Mouse (Mus musculus): ENCODE measurements around the gene Synm.

DNA sequence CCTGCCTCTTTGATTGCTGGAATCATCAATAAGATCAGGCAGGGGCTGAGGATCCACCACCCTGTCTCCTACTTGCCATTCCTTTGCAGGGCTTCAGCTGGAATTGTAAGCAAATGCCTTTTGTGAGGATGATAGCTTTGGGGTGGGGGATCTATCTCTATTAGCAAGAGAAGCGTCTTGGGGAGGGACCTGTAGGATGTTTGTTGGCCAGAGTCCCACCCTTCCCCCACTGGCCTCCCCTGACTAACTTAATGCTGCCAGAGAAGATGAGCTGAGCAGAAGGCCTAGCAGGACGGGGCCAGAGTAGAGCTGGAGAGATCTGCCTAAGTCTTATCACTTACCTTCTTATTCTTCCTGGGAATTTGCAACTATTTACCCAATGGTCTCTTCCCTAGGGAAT, 37.4 kb downstream of the Synm start:
- no peak for TF ChIP-seq CTCF (IDR thresholded peaks at IDR 0.05; ENCODE audit: borderline replicate concordance, extremely low read depth, insufficient read depth, insufficient read length)
- TF ChIP-seq POLR2A (IDR thresholded peaks at IDR 0.05; ENCODE audit: borderline replicate concordance, extremely low read depth, insufficient read depth, insufficient read length, poor library complexity, severe bottlenecking) = no peak
